In genomic region chr7:121215735-121216134, GRCm38 (mm10) we compare ENCODE assay signal across 17 mouse cellular contexts.
"Had no signal": no experiment of that assay in that cellular context is flagged by ENCODE, and none has a peak within 500 bp of the region (broad histone marks: within the 10 kb centered on the region; RNA-seq: fewer than 3 reads in every experiment).

No protein-coding gene starts in this region.

- ATAC-seq: lung, postnatal 0 days; midbrain, embryonic 13.5 days; midbrain, embryonic 15.5 days had no signal

- H3K36me3 ChIP-seq: lung, embryonic 15.5 days; midbrain, embryonic 13.5 days; midbrain, embryonic 15.5 days; neural tube, embryonic 12.5 days; stomach, embryonic 15.5 days had no signal

- H3K4me3 ChIP-seq: lung, embryonic 15.5 days; megakaryocyte, embryonic 14.5 days; midbrain, embryonic 13.5 days; midbrain, embryonic 15.5 days; neural tube, embryonic 12.5 days; stomach, embryonic 15.5 days had no signal

- DNase-seq: lung, adult 2 months; lung, postnatal 14 days; lung, postnatal 36 days; right cerebral cortex, postnatal 14 days; thymus, adult 18-20 months; thymus, postnatal 14 days; thymus, postnatal 36 days had no signal

- H3K9me3 ChIP-seq: lung, embryonic 15.5 days; megakaryocyte, embryonic 14.5 days; midbrain, embryonic 13.5 days; midbrain, embryonic 15.5 days; neural tube, embryonic 12.5 days; stomach, embryonic 15.5 days had no signal

- H3K27me3 ChIP-seq: lung, embryonic 15.5 days; midbrain, embryonic 13.5 days; midbrain, embryonic 15.5 days; neural tube, embryonic 12.5 days; stomach, embryonic 15.5 days had no signal

- H3K4me2 ChIP-seq: lung, embryonic 15.5 days; midbrain, embryonic 11.5 days; midbrain, embryonic 13.5 days; midbrain, embryonic 15.5 days; neural tube, embryonic 12.5 days; stomach, embryonic 15.5 days had no signal

- H3K27ac ChIP-seq: lung, embryonic 15.5 days; macrophage; midbrain, embryonic 13.5 days; midbrain, embryonic 15.5 days; stomach, embryonic 15.5 days; stomach, postnatal 0 days had no signal

- H3K9ac ChIP-seq: lung, embryonic 15.5 days; midbrain, embryonic 13.5 days; midbrain, embryonic 15.5 days; neural tube, embryonic 12.5 days; stomach, embryonic 15.5 days had no signal

- H3K4me1 ChIP-seq: lung, embryonic 15.5 days; megakaryocyte, embryonic 14.5 days; neural tube, embryonic 12.5 days; stomach, embryonic 15.5 days had no signal
